Mouse (Mus musculus) embryonic facial prominence, embryonic 13.5 days (tissue): ENCODE measurements at regions not wholly inside any gene's neighbourhood (a gene's known extent, or its start where the extent isn't known, plus 50 kb on each side); places are given as distances from the start of the nearest gene placed in this dataset.

Source experiments
- ATAC-seq: fragments of 200-750 bp; cut with Nextera tagmentation; 2 replicates; pipeline ENCODE4 v1.8.0; 2017; ENCODE audit warnings: low read depth; ENCODE audit not compliant: insufficient number of reproducible peaks, insufficient read depth, low FRiP score, low TSS enrichment
- H3K27ac ChIP-seq: fragments of 300-500 bp; sonication (generic); 2 replicates; pipeline ENCODE4 v1.5.1; 2015; ENCODE audit warnings: moderate library complexity, mild to moderate bottlenecking, inconsistent platforms
- H3K27me3 ChIP-seq: fragments of 300-500 bp; sonication (generic); 2 replicates; pipeline ENCODE4 v1.6.1; 2015; ENCODE audit warnings: mild to moderate bottlenecking, inconsistent platforms
- H3K36me3 ChIP-seq: fragments of 300-500 bp; sonication (generic); 2 replicates; pipeline ENCODE4 v1.6.1; 2015; ENCODE audit warnings: mild to moderate bottlenecking, inconsistent platforms
- H3K4me1 ChIP-seq: fragments of 300-500 bp; sonication (generic); 2 replicates; pipeline ENCODE4 v1.6.1; 2015; ENCODE audit warnings: inconsistent platforms
- H3K4me2 ChIP-seq: fragments of 300-500 bp; sonication (generic); 2 replicates; pipeline ENCODE4 v1.6.1; 2015; ENCODE audit warnings: moderate library complexity, mild to moderate bottlenecking, inconsistent platforms
- H3K4me3 ChIP-seq: fragments of 300-500 bp; sonication (generic); 2 replicates; pipeline ENCODE4 v1.5.1; 2015; ENCODE audit warnings: mild to moderate bottlenecking, inconsistent platforms
- H3K9ac ChIP-seq: fragments of 300-500 bp; sonication (generic); 2 replicates; pipeline ENCODE4 v1.6.1; 2015; ENCODE audit warnings: mild to moderate bottlenecking, inconsistent platforms
- H3K9me3 ChIP-seq: fragments of 300-500 bp; sonication (generic); 2 replicates; pipeline ENCODE4 v1.6.1; 2016; ENCODE audit warnings: inconsistent platforms
- WGBS: fragments of 180-500 bp; shearing (Covaris S2); methylation state at CpG from one replicate; pipeline ENCODE4 v1.1.7; 2015; ENCODE audit warnings: mixed read lengths; 5-methylcytosine and 5-hydroxymethylcytosine counted together

DNA sequence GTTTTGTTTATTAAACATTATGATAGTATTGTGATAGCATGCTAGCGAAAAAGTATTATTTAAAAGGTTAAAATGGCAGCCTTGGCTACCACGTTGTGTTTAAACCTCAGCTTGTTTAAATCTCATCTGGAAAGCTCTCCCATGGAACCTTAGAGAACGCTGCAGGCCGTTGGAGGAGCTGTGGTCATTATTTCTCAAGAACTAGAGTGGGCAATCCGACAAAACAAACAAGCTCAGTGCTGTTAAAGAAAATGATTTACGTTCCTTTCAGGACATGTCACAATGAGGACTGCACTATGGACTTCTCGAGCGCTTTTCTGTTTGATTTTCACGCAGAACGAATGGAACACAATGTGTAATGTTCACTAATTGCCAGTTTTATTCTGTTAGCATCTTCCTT lies 178.9 kb downstream of the Dusp6 start:
- Histone ChIP-seq H3K4me1 (peaks cover 4% of the 10 kb centered on the region; the same call in 1 of the 2 replicates), H3K9me3 (peaks cover 6% of the 10 kb centered on the region; the same call in 1 of the 2 replicates), H3K36me3 (no peaks in the 10 kb centered on the region), H3K9ac (no peak overlapping the region), H3K27ac (no peak overlapping the region), H3K27me3 (no peaks in the 10 kb centered on the region), H3K4me3 (no peak overlapping the region), H3K4me2 (no peak overlapping the region)
- 74% methylated on average over 10 of the region's 10 CpGs for WGBS
- ATAC-seq = no peak

DNA sequence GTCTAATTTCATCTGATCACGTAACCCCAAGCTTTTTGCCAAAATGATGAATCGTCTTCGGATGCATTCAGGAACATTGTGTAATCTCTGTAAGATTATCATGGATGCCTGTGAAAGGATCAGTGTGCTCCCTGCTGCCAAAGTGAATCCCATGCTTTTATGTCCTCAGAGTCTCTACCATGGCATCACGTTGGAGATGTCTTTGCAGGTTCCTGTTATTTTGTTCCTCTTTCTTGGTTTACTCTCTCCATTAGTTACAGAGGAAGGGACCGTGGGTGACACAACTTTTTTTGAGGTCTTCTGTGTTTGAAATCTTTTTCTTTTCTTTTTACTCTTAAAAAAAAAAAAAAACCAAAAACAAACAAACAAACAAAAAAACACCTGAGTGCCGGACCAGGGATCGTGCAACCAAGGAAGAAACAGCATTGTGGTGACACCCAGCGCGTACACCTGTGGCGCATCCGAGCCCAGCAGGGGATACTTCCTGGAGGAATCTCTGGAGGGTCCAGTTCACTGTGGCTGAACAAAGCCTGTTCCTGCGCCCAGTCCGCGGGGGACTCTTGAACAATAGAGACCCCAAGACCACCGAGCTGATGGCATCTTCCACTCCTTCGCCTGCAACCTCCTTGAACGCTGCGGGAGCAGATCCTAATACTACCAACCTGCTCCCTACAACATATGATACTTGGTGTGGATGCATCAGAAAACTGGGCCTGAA lies 180.6 kb downstream of the Dusp6 start:
- H3K27me3 ChIP-seq = no peaks in the 10 kb centered on the region
- no peak for ATAC-seq
- H3K9me3 ChIP-seq = peaks cover 6% of the 10 kb centered on the region; the same call in 1 of the 2 replicates
- H3K4me2 ChIP-seq = no peak overlapping the region
- peaks cover 4% of the 10 kb centered on the region; the same call in 1 of the 2 replicates for H3K4me1 ChIP-seq
- no peak overlapping the region for H3K27ac ChIP-seq
- H3K36me3 ChIP-seq = no peaks in the 10 kb centered on the region
- no peak overlapping the region for H3K4me3 ChIP-seq
- WGBS = 91% methylated on average over 18 of the region's 18 CpGs
- no peak overlapping the region for H3K9ac ChIP-seq

DNA sequence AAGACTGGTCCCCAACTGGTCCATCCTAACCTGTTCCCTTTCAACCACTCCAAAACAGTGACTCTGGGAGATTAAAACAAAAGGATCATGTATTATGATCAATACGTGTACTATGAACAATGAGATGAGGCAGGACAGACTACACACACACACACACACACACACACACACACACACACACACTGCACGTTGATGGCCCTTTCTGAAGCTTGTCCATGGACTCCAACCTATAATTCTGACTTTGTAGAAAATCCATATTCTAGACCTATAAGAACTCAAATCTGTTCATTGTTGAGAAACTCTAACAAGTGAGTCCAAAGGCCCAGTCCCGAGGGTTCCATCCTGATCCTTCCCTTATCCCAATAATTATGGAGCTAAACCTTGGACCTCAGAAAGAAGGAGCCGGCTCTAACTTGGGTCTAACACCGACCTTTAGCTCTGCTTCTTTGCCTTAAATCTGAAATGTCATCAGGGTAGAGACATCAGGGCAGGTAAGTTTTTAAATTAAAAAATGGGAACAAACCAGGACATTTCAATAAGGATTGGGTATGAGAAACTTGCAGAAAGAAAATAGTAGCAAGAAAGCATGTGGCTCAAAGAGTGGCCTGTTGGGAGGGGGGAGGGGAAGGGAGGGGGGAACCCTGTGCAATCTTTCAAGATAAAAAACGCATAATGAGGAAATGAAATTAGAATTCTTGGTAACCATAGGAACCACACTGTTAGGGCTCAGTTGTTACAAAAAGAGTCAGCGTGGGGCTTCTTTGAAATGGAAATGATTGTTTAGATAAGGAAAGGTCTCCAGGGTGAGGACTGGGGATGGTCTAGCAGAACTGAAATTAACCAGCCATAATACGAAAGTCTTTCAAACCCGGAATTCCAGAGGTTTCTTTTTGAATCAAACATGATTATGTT lies 187.9 kb downstream of the Dusp6 start:
- no peak overlapping the region for H3K9ac ChIP-seq
- H3K4me3 ChIP-seq = no peak overlapping the region
- ATAC-seq = no peak
- H3K4me2 ChIP-seq = no peak overlapping the region
- WGBS = 56% methylated on average over 9 of the region's 9 CpGs
- no peaks in the 10 kb centered on the region for H3K27me3 ChIP-seq
- H3K36me3 ChIP-seq = no peaks in the 10 kb centered on the region
- no peak overlapping the region for H3K27ac ChIP-seq
- no peaks in the 10 kb centered on the region for H3K9me3 ChIP-seq
- H3K4me1 ChIP-seq = peaks cover 5% of the 10 kb centered on the region; the same call in 1 of the 2 replicates

DNA sequence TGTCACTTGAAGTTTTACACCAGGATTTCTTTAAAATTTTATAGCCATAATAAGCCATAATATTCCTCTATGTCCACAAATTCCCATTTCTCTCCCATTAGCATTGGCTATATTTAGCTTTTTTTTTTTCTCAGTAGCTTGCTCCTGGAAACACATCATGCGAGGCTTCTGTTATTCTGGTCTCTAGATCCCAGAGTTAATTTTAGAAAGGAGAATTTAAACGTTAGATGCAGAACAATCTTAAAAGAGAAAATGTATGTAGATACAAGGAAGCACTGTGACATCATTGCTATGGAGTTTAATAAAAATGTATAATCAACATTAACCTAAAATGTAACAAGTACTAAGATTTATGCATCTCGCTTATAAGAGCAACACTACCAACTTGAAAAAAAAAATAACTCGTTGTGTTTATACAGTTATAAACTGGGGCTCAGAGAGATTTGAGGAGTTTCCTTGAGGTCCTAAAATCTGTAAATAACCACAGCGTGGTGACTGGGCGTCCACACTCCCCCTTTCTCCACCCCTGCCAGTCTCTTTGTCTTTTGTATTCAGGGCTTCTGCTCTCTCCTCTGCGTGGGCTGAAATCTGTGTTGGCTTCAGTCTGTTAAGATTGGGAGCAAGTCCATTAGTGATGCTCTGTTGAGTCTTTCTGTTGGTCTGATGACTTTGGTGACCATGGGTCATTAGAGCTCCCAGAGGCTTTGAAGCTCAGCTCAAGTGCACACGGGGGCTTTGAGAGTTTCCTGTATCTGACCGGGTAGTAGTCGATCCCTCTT lies 188.8 kb downstream of the Dusp6 start:
- 47% methylated on average over 10 of the region's 10 CpGs for WGBS
- H3K4me3 ChIP-seq = no peak overlapping the region
- no peak for ATAC-seq
- H3K9me3 ChIP-seq = no peaks in the 10 kb centered on the region
- peaks cover 5% of the 10 kb centered on the region; the same call in 1 of the 2 replicates for H3K4me1 ChIP-seq
- H3K4me2 ChIP-seq = no peak overlapping the region
- H3K9ac ChIP-seq = no peak overlapping the region
- no peaks in the 10 kb centered on the region for H3K27me3 ChIP-seq
- H3K36me3 ChIP-seq = no peaks in the 10 kb centered on the region
- no peak overlapping the region for H3K27ac ChIP-seq

DNA sequence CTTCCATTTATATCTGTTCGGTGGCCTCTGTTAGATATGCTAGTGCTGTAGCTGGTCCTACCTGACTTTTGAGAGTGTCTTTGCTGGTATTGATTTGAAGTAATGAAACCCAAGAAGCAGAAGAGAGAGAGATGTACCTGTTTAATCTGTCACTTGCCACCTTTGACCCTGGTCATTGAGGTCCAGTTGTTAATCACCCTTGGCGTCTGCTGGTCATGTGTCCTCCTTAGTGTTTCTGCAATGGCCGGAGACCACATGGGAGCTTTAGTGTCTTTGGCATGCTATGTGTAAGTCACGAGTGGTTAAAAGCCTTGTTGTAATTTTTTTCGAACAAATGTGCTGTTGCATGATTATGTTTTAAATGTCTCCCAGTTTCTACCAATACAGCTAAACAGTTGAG lies 193.1 kb downstream of the Dusp6 start:
- peaks cover 9% of the 10 kb centered on the region; the same call in 1 of the 2 replicates for H3K4me1 ChIP-seq
- H3K9me3 ChIP-seq = no peaks in the 10 kb centered on the region
- 0 out of 2 replicates have a peak, but pooled peaks cover 6% of the 10 kb centered on the region for H3K27me3 ChIP-seq
- no peak overlapping the region for H3K4me3 ChIP-seq
- no peak for ATAC-seq
- H3K4me2 ChIP-seq = no peak overlapping the region
- H3K36me3 ChIP-seq = no peaks in the 10 kb centered on the region
- H3K27ac ChIP-seq = no peak overlapping the region
- H3K9ac ChIP-seq = no peak overlapping the region
- 83% methylated on average over 5 of the region's 5 CpGs for WGBS

DNA sequence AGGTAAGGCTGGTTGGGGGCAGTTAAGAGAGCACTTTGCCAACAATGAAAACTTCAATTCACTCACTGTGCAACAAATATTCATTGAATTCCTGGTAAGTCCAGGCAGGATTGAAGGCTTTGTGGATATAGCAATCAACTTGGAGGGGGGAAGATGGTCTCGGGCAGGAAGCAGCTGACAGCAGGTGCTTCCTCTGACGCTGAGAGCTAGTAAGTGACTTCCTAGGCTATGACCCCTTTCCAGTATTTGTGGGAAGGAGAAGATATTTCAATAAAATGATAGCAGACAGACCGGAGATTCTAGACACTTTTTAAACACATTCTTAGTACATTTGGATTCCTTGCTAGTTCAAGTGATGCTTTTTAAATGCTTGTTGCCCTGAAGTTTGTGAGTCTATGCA lies 195.0 kb downstream of the Dusp6 start:
- WGBS = 71% methylated on average over 3 of the region's 3 CpGs
- no peak overlapping the region for H3K4me2 ChIP-seq
- no peak overlapping the region for H3K4me3 ChIP-seq
- H3K36me3 ChIP-seq = no peaks in the 10 kb centered on the region
- H3K27me3 ChIP-seq = peaks cover 6% of the 10 kb centered on the region; the same call in 1 of the 2 replicates
- H3K9ac ChIP-seq = no peak overlapping the region
- ATAC-seq = no peak
- no peak overlapping the region; the same call in 1 of the 2 replicates for H3K27ac ChIP-seq
- no peaks in the 10 kb centered on the region for H3K9me3 ChIP-seq
- peaks cover 12% of the 10 kb centered on the region for H3K4me1 ChIP-seq

DNA sequence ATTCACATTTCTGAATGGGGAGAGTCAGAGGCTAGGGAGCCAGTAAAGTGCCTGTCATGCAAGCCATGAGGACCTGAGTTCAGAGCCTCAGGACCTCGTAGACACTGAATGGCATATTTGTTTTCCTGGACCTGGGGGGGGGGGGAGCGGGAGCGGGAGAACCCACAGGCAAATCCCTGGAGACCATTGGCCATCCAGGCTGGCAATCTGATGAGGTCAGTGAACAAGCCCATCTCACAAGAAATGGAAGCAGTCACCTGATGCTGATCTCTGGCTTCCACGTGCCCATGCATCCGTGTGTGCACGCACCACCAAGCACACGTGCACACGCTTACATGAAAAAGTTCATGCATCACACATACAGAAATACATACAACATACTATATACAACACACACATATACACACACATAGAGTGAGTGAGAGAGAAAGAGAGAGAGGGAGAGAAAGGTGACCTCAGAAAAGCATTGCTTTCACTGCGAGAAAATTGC lies 196.2 kb downstream of the Dusp6 start:
- H3K27ac ChIP-seq = 0 out of 2 replicates have a peak overlapping the region, but pooled peaks have one; percentile 11
- H3K4me1 ChIP-seq = peaks cover 12% of the 10 kb centered on the region
- 75% methylated on average over 9 of the region's 9 CpGs for WGBS
- ATAC-seq = no peak
- H3K27me3 ChIP-seq = peaks cover 6% of the 10 kb centered on the region; the same call in 1 of the 2 replicates
- no peak overlapping the region for H3K4me2 ChIP-seq
- no peak overlapping the region for H3K4me3 ChIP-seq
- no peak overlapping the region for H3K9ac ChIP-seq
- H3K9me3 ChIP-seq = no peaks in the 10 kb centered on the region
- H3K36me3 ChIP-seq = no peaks in the 10 kb centered on the region

DNA sequence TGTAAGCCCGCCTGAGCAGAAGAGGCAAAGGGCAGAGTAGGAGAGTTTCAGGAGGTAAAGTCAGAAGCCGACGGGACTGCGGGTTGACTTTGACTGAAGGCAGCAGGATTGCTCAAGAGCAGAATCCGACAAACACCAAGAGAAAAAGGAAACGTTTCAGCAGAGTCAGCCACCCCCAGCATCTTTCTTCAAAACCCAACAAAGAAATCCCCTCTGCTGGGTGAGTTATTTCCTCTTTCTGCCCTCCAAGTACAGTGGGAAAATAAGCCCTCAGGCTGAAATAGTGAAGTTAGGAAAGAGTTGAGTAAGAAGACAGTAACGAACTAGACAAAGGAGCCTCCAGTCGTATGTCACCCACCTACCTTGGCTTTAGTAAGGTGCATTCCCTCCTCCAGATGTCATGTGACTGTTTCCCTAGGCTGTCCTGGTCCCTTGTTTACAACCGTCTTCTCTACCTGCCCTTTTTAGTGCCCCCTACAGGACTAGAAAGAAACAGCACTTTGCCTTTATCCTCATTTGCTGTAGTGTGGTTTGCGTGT lies 196.9 kb downstream of the Dusp6 start:
- Histone ChIP-seq H3K4me2 (no peak overlapping the region), H3K4me3 (no peak overlapping the region), H3K27me3 (peaks cover 6% of the 10 kb centered on the region; the same call in 1 of the 2 replicates), H3K27ac (peak overlapping the region; percentile 11; the same call in 1 of the 2 replicates), H3K36me3 (no peaks in the 10 kb centered on the region), H3K4me1 (peaks cover 12% of the 10 kb centered on the region), H3K9me3 (no peaks in the 10 kb centered on the region), H3K9ac (no peak overlapping the region)
- WGBS = 44% methylated on average over 10 of the region's 10 CpGs
- ATAC-seq = no peak

DNA sequence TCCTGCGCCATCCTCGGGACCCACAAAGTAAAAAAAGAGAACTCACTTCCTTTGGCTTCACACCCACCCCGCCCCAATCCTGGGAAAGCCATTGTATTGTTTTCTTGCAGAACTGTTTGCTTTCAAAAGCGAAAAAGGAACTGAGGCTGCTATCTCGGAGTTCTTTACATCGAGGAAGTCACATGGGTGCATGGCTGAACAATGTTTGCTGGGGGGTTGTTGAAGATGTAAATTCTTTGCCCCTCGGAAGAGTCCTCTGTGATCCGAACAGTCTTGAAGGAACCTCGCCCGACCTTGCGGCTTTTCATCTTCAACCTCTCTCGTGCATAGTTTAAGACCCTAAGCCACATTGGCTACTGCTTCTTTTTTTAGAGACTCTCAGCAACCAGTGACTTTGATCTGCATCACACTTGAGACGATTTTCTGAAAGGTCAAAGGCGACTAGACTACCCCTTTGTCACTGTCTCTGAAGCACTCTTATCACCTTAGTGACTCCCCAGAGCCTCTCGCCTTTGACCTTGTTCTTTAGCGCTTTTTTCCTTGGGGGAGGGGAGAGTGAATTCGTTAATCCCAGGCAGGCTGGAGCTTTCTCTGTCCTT lies 197.9 kb downstream of the Dusp6 start:
- H3K9me3 ChIP-seq = no peaks in the 10 kb centered on the region
- peak overlapping the region; percentile 66 for H3K4me2 ChIP-seq
- 6% methylated on average over 17 of the region's 17 CpGs for WGBS
- H3K27ac ChIP-seq = peak overlapping the region; percentile 29; the same call in 1 of the 2 replicates
- ATAC-seq = no peak
- peak overlapping the region; percentile 38 for H3K4me3 ChIP-seq
- H3K36me3 ChIP-seq = no peaks in the 10 kb centered on the region
- H3K27me3 ChIP-seq = peaks cover 6% of the 10 kb centered on the region; the same call in 1 of the 2 replicates
- peaks cover 12% of the 10 kb centered on the region for H3K4me1 ChIP-seq
- H3K9ac ChIP-seq = peak overlapping the region; percentile 54

DNA sequence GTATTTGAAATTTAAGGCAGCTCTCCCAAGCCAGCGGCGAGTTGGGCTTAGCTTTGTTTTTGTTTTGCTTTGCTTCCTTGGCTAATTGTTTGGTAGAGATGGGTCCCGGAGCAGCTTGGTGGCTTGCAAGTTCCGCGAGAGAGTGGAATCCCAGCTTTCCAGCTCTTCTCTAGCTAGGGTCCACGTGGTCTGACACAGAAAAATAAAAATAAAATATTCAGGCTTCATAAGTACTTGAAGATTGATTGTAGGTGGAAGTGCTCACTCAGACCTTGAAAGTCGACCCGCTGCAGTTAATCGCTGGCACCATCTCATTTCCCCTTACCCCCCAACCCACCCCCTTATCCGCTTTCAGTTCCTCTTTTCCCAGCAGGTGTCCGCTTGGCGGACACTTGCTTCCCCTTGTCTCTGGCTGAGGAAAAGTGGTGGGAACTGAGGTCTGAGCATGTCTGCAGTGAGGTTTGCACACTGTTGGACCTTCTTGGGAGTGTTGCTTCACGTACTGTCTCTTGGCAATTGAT lies 198.5 kb downstream of the Dusp6 start:
- peak overlapping the region; percentile 38 for H3K4me3 ChIP-seq
- H3K9ac ChIP-seq = peak overlapping the region; percentile 54
- H3K4me1 ChIP-seq = peaks cover 12% of the 10 kb centered on the region
- H3K9me3 ChIP-seq = no peaks in the 10 kb centered on the region
- H3K27me3 ChIP-seq = peaks cover 6% of the 10 kb centered on the region; the same call in 1 of the 2 replicates
- no peaks in the 10 kb centered on the region for H3K36me3 ChIP-seq
- WGBS = 3% methylated on average over 13 of the region's 13 CpGs
- peak overlapping the region; percentile 29 for H3K27ac ChIP-seq
- peak overlapping the region; percentile 66 for H3K4me2 ChIP-seq
- ATAC-seq = no peak
